Mouse (Mus musculus) heart, embryonic 16.5 days (tissue): Measurements from ENCODE around the gene Cp. TPM values are rescaled to one million over a fixed set of nuclear protein-coding genes. Genes with fewer than 3 reads are reported as not detected.
"Not testable (repeated sequence)": the region's sequence is repeated elsewhere in the genome, so short reads cannot be mapped to it uniquely, and the experiment has no call there.

Source experiments
- ATAC-seq: fragments of 200-750 bp; cut with Nextera tagmentation; replicated peaks from 2 replicates; pipeline ENCODE4 v1.8.0; 2017; ENCODE audit warnings: moderate number of reproducible peaks; ENCODE audit not compliant: insufficient read depth, low FRiP score; ENCODE audit errors: extremely low read depth
- H3K27ac ChIP-seq: fragments of 300-500 bp; sonication (generic); 2 replicates; pipeline ENCODE4 v1.5.1; 2014; ENCODE audit warnings: mild to moderate bottlenecking, low read length, control low read depth, moderate library complexity
- H3K27me3 ChIP-seq: fragments of 300-500 bp; sonication (generic); 2 replicates; pipeline ENCODE4 v1.6.1; 2014; ENCODE audit warnings: low read length, mixed read lengths; ENCODE audit not compliant: control insufficient read depth, insufficient read depth
- H3K36me3 ChIP-seq: fragments of 300-500 bp; sonication (generic); 2 replicates; pipeline ENCODE4 v1.6.1; 2014; ENCODE audit not compliant: control insufficient read depth, insufficient read depth
- H3K4me1 ChIP-seq: fragments of 300-500 bp; sonication (generic); 2 replicates; pipeline ENCODE4 v1.6.1; 2014; ENCODE audit warnings: low read length, mixed read lengths; ENCODE audit not compliant: control insufficient read depth, insufficient read depth
- H3K4me2 ChIP-seq: fragments of 300-500 bp; sonication (generic); 2 replicates; pipeline ENCODE4 v1.6.1; 2014; ENCODE audit warnings: low read depth, mild to moderate bottlenecking, control low read depth, low read length
- H3K4me3 ChIP-seq: fragments of 300-500 bp; sonication (generic); 2 replicates; pipeline ENCODE4 v1.5.1; 2014; ENCODE audit warnings: mild to moderate bottlenecking, control low read depth, low read length
- H3K9ac ChIP-seq: fragments of 300-500 bp; sonication (generic); 2 replicates; pipeline ENCODE4 v1.6.1; 2014; ENCODE audit warnings: low read length, control low read depth
- H3K9me3 ChIP-seq: fragments of 300-500 bp; sonication (generic); replicated peaks from 2 replicates; pipeline ENCODE4 v1.6.1; 2016; ENCODE audit warnings: low read length; ENCODE audit not compliant: control insufficient read depth
- WGBS: fragments of 180-500 bp; shearing (Covaris S2); extraction: QIAGEN DNeasy Blood & Tissue Kit; methylation state at CpG from one replicate; pipeline ENCODE4 v1.1.7; 2014; 5-methylcytosine and 5-hydroxymethylcytosine counted together
- polyA plus RNA-seq: library from polyadenylated mRNA; unstranded; fragments of >200 nt; fragmentation: Nextera tagmentation; extraction: Ambion mirVana; gene quantifications from 2 replicates; pipeline ENCODE4 v1.2.1, GENCODE M21; 2015

The Cp gene
- polyA plus RNA-seq, 1 experiment from 2014 or later = 1.9 TPM

DNA sequence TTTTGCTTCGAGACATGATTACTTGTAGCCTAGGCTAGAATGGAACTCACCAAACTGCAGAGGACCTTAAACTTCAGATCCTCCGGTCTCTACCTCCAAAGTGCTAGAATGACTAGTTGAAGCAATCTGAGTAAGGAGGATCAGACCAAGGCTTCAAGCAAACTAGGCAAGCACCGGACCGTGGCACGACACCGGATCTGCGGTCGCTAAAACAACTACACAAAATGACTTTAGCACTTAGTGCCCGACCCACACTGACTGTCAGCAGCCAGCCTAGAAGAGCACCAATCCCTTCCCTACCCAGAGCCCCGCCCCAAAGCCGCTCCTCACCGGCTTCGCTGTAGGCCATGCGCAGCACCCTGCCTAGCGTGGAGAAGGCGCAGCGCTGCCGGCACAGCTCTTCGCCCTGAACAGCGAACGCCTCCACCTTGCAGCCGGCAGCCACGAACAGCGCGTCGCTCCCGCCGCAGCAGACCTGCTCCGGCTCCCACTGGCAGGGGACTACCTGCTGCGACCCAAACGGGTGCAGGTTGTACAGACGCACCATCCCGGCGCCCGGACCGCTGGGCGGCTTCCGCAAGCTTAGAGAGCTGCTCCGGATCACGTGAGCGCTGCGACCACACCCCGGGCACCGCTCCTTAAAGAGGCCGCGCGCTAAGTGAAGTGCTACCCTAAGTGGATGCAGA is 78.0 kb downstream of the Cp start, which contains the start of gene Hps3:
TSS of gene Hps3 (minus strand) at position 597 of the 686 bp plus-strand sequence.
- Histone ChIP-seq H3K4me3 (peak within 1 kb of the TSS; percentile 97), H3K27ac (peak within 1 kb of the TSS; percentile 82), H3K4me2 (peak within 1 kb of the TSS; percentile 86), H3K27me3 (no peaks in the 10 kb centered on the region), H3K9ac (peak within 1 kb of the TSS; percentile 81), H3K36me3 (no peaks in the 10 kb centered on the region), H3K9me3 (no peaks in the 10 kb centered on the region), H3K4me1 (peaks cover 11% of the 10 kb centered on the region)
- under 1% methylated on average over 47 of the region's 47 CpGs for WGBS
- peak; percentile 99 for ATAC-seq

DNA sequence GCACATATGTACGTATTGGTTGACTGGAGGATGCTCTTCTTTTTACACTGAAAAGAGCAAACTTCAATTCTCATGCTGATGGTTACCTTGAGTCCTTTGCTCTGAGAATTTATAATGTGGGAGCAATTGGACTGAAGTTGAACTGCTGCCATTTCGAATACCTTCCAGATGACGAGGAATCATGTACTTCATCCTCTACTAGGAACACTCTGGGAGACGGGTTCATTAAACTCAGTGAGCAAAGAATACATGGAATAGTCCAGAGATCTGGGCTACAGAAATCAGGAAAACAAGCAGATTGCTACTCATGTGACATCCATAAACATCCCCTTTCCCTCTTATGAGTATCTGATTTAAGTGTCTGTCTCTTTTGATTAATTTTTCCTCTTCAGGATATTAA is 79.2 kb downstream of the Cp start:
- Histone ChIP-seq H3K9me3 (no peaks in the 10 kb centered on the region), H3K9ac (no peak overlapping the region), H3K4me3 (no peak overlapping the region), H3K4me2 (no peak overlapping the region), H3K4me1 (peaks cover 11% of the 10 kb centered on the region), H3K27ac (no peak overlapping the region), H3K27me3 (no peaks in the 10 kb centered on the region), H3K36me3 (no peaks in the 10 kb centered on the region)
- ATAC-seq = no peak
- 79% methylated on average over 4 of the region's 4 CpGs for WGBS

GRCm38 (mm10) chr3:20041461-20041860 is 84.6 kb downstream of the Cp start:
- not testable (repeated sequence) for H3K4me3 ChIP-seq, H3K4me2 ChIP-seq, H3K9ac ChIP-seq, H3K9me3 ChIP-seq, H3K27me3 ChIP-seq, H3K36me3 ChIP-seq, H3K27ac ChIP-seq, ATAC-seq, H3K4me1 ChIP-seq
- 90% methylated on average over 7 of the region's 7 CpGs for WGBS

DNA sequence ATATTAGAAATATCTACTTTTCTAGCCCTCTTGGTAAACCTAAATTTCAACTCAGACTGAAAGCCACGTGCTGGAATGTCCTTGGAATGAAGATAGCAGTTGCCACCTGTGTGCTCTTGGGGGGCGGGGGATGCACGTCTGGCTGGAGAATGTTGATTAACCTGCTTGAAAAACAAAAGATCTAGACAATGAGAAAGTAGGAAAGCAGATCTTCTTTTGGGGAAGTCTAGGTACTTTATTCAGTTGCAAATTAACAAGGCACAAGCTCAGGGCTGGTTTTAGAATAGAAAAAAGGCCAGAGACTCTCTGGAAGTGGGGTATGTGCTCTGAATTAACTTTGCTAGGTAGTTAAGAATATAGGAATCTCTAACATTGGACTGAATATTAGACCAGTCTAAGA is 87.9 kb downstream of the Cp start:
- not testable (repeated sequence) for H3K4me1 ChIP-seq, H3K36me3 ChIP-seq, H3K4me3 ChIP-seq, ATAC-seq, H3K9ac ChIP-seq, H3K4me2 ChIP-seq, H3K9me3 ChIP-seq, H3K27ac ChIP-seq, H3K27me3 ChIP-seq
- WGBS = 61% methylated on average over 3 of the region's 3 CpGs

GRCm38 (mm10) chr3:20057306-20058196 is 100.7 kb downstream of the Cp start, which contains the start of gene Hltf:
Hltf (plus strand) TSS chr3:20057811.
- H3K27me3 ChIP-seq = no peaks in the 10 kb centered on the region
- no peaks in the 10 kb centered on the region for H3K9me3 ChIP-seq
- peak within 1 kb of the TSS; percentile 87 for H3K9ac ChIP-seq
- peak; percentile 100 for ATAC-seq
- peaks cover 10% of the 10 kb centered on the region for H3K4me1 ChIP-seq
- peak within 1 kb of the TSS; percentile 95 for H3K4me3 ChIP-seq
- peak within 1 kb of the TSS; percentile 75 for H3K27ac ChIP-seq
- peak within 1 kb of the TSS; percentile 71 for H3K4me2 ChIP-seq
- peaks cover 5% of the 10 kb centered on the region for H3K36me3 ChIP-seq
- WGBS = under 1% methylated on average over 50 of the region's 54 CpGs

DNA sequence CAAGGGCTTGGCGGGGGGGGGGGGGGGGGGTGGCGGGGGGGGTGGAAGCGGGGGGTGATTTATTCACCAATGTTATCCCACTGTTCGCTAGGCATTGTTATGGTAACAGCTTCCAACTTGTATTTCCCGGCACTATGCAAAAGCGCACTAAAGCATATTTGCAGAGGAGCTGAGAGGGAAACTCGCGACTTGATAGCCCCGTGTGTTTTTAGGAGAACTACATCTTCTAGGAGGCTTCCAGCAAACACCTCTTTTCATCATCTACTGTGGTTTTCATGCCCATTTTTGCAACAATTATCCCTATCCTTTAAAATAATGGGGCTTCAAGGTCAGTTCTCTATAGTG is 101.3 kb downstream of the Cp start:
- H3K36me3 ChIP-seq = peaks cover 5% of the 10 kb centered on the region
- no peaks in the 10 kb centered on the region for H3K9me3 ChIP-seq
- H3K27ac ChIP-seq = no peak overlapping the region
- no peak for ATAC-seq
- H3K27me3 ChIP-seq = no peaks in the 10 kb centered on the region
- H3K4me2 ChIP-seq = peak overlapping the region; percentile 71
- peak overlapping the region; percentile 87 for H3K9ac ChIP-seq
- peaks cover 10% of the 10 kb centered on the region for H3K4me1 ChIP-seq
- peak overlapping the region; percentile 95 for H3K4me3 ChIP-seq
- WGBS = 0% methylated on average over 7 of the region's 9 CpGs

Other genes with a start within 250 kb of the Cp start
- gene Hps3, start 78.3 kb downstream of the Cp start, polyA plus RNA-seq = 12.0 and 12.1 TPM in 2 replicates
- gene Hltf, start 100.8 kb downstream of the Cp start, polyA plus RNA-seq = 14.3 and 14.7 TPM in 2 replicates
- gene Gyg, start 198.3 kb downstream of the Cp start, polyA plus RNA-seq = 457 and 496 TPM in 2 replicates